Mouse (Mus musculus) olfactory bulb, adult 2 months (tissue): Measurements from ENCODE around the gene Cd302.

Experiments used
- CTCF ChIP-seq: fragments of 200-500 bp; IDR thresholded peaks from 2 replicates; pipeline ENCODE4 v1.5.1; 2012; ENCODE audit warnings: low read depth, mild to moderate bottlenecking, low read length, moderate library complexity; ENCODE audit not compliant: insufficient read depth
- POLR2A ChIP-seq: fragments of 200-500 bp; IDR thresholded peaks from 2 replicates; pipeline ENCODE4 v1.6.1; 2012; ENCODE audit warnings: mild to moderate bottlenecking, low read depth, low read length, moderate library complexity; ENCODE audit not compliant: insufficient read depth

- no peak for TF ChIP-seq CTCF
- no peak for TF ChIP-seq POLR2A
Observed at GRCm38 (mm10) chr2:60323411-60323810, 39.1 kb upstream of the Cd302 start.
